Mouse (Mus musculus) neural tube, embryonic 11.5 days (tissue): ENCODE data around the gene Lcorl. TPM values are rescaled to one million over a fixed set of nuclear protein-coding genes. Genes with fewer than 3 reads are reported as not detected.
A peak's percentile ranks its signal among the peaks of the same experiment; 100 is the strongest.

Experiments used
- ATAC-seq: fragments of 200-750 bp; cut with Nextera tagmentation; 2 replicates; pipeline ENCODE4 v1.8.0; 2017; ENCODE audit warnings: moderate number of reproducible peaks, mild to moderate bottlenecking, moderate TSS enrichment, moderate library complexity; ENCODE audit not compliant: insufficient read depth, low FRiP score, low TSS enrichment
- DNase-seq: peaks from one replicate; pipeline ENCODE4 v3.0.0-alpha.2; 2015; ENCODE audit warnings: low spot score
- H3K27ac ChIP-seq: fragments of 300-500 bp; sonication (generic); 2 replicates; pipeline ENCODE4 v1.5.1; 2014; ENCODE audit warnings: low read depth, mild to moderate bottlenecking, low read length
- H3K27me3 ChIP-seq: fragments of 300-500 bp; sonication (generic); 2 replicates; pipeline ENCODE4 v1.6.1; 2014; ENCODE audit warnings: mild to moderate bottlenecking, low read length, mixed read lengths; ENCODE audit not compliant: control insufficient read depth, insufficient read depth
- H3K36me3 ChIP-seq: fragments of 300-500 bp; sonication (generic); 2 replicates; pipeline ENCODE4 v1.6.1; 2014; ENCODE audit warnings: mild to moderate bottlenecking, low read length, moderate library complexity, mixed read lengths; ENCODE audit not compliant: control insufficient read depth, insufficient read depth
- H3K4me1 ChIP-seq: fragments of 300-500 bp; sonication (generic); 2 replicates; pipeline ENCODE4 v1.6.1; 2014; ENCODE audit warnings: low read length, mixed read lengths; ENCODE audit not compliant: control insufficient read depth, insufficient read depth
- H3K4me2 ChIP-seq: fragments of 300-500 bp; sonication (generic); 2 replicates; pipeline ENCODE4 v1.6.1; 2014; ENCODE audit warnings: low read depth, mild to moderate bottlenecking, moderate library complexity
- H3K4me3 ChIP-seq: fragments of 300-500 bp; sonication (generic); 2 replicates; pipeline ENCODE4 v1.5.1; 2014; ENCODE audit warnings: low read depth, low read length
- H3K9ac ChIP-seq: fragments of 300-500 bp; sonication (generic); 2 replicates; pipeline ENCODE4 v1.6.1; 2014; ENCODE audit warnings: mild to moderate bottlenecking, low read length
- H3K9me3 ChIP-seq: fragments of 300-500 bp; sonication (generic); 2 replicates; pipeline ENCODE4 v1.6.1; 2016; ENCODE audit warnings: low read length; ENCODE audit not compliant: control insufficient read depth
- WGBS: fragments of 180-500 bp; shearing (Covaris S2); extraction: QIAGEN DNeasy Blood & Tissue Kit; methylation state at CpG from one replicate; pipeline ENCODE4 v1.1.7; 2014; 5-methylcytosine and 5-hydroxymethylcytosine counted together
- polyA plus RNA-seq: library from polyadenylated mRNA; unstranded; fragments of >200 nt; fragmentation: Nextera tagmentation; extraction: Ambion mirVana; gene quantifications from 2 replicates; pipeline ENCODE4 v1.2.1, GENCODE M21; 2014

The Lcorl gene
- 39.8 and 47.5 TPM in 2 replicates for polyA plus RNA-seq

DNA sequence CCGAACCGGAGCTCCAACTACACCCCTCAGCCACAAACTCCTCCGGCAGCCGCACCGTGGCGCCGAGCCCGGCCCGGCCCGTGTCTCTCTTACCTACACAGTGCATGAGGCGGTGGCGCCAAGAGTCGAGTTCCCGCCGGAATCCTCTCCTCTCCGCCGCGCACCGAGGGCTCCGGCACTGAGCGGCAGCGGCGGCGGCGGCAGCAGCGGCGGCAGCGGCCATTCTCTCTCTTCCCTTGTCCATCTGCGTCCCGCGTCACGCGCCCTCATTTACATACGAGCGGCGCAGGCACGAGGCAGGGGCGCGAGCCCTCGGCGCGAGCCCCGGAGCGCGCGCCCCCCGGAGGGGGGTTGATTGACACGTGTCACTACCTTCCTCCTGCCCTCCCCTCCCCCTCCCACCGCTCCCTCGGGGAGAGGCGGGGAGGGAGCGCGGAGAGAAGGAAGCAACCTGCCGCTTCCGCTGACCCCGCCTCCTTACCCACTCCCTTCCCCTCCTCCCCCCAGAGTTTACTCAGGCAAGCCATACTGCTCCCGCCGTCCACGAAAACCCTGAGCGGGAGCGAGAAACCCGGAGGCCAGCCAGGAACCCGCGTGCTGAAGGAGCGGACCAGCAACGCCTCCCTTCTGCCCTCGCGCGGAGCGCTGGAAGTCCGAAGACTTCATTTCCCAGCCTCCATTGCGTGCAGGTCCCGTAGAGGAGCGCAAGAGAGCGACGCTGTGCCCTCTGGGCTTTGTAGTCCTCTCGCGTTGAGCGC is at the start of gene Lcorl:
Gene Lcorl (minus strand): TSS at position 362 of the 758 bp plus-strand sequence.
- H3K4me2 ChIP-seq: peak within 1 kb of the TSS; percentile 72
- H3K27me3 ChIP-seq: no peaks in the 10 kb centered on the region
- peak; percentile 95 for ATAC-seq
- H3K36me3 ChIP-seq: no peaks in the 10 kb centered on the region
- WGBS: 0% methylated on average over 68 of the region's 79 CpGs
- 0 out of 2 replicates have a peak, but pooled peaks cover 4% of the 10 kb centered on the region for H3K4me1 ChIP-seq
- DNase-seq: peak; percentile 97
- H3K9me3 ChIP-seq: no peaks in the 10 kb centered on the region
- H3K9ac ChIP-seq: peak within 1 kb of the TSS; percentile 96
- peak within 1 kb of the TSS; percentile 98 for H3K4me3 ChIP-seq
- peak within 1 kb of the TSS; percentile 97 for H3K27ac ChIP-seq

DNA sequence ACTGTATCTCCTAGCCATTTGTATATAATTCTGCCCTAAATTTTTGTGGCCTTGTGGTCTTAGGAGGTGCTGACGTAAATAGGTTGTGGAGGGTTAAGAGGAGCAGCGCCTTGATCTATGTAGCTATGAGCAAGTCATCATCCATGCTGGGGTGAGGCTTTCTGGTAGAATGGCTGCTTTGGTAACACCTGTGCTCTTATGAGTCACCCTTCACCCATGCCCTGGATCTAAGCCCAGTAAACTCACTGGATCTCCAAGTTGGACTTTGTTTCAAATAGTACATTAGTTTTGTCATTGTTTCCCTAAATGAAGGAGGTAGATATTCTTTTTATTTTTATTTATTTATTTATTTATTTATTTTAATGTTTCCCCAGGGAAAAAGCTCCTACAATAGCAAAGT is 47.3 kb upstream of the Lcorl start:
- no peak for ATAC-seq
- H3K4me3 ChIP-seq: no peak overlapping the region
- H3K9ac ChIP-seq: no peak overlapping the region
- H3K27ac ChIP-seq: no peak overlapping the region
- H3K27me3 ChIP-seq: no peaks in the 10 kb centered on the region
- 91% methylated on average over 2 of the region's 2 CpGs for WGBS
- DNase-seq: no peak
- H3K4me1 ChIP-seq: no peaks in the 10 kb centered on the region
- no peaks in the 10 kb centered on the region for H3K36me3 ChIP-seq
- no peak overlapping the region for H3K4me2 ChIP-seq
- H3K9me3 ChIP-seq: no peaks in the 10 kb centered on the region

DNA sequence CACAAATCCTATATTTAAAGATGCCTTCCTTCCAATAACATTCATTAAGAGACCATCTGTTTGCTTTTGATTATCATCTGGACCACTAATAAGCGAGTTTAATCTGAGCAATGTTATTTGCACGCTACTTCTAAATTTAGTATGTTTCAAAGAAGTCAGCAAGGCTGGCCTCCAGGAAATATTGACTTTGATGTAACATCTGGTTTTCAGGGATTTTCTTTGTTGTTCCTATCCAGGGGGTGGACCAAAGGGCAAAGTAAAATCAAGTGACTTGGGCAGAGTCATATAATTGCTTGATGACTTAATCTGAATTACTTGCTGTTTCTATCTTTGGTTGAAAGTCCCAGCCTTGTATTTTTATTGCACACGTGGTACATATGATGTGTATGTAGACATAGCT is 45.8 kb upstream of the Lcorl start:
- ATAC-seq (no peak), DNase-seq (no peak)
- Histone ChIP-seq H3K4me2 (no peak overlapping the region), H3K9me3 (no peaks in the 10 kb centered on the region), H3K27me3 (no peaks in the 10 kb centered on the region), H3K4me1 (no peaks in the 10 kb centered on the region), H3K27ac (no peak overlapping the region), H3K4me3 (no peak overlapping the region), H3K9ac (no peak overlapping the region), H3K36me3 (no peaks in the 10 kb centered on the region)
- WGBS: 60% methylated on average over 3 of the region's 3 CpGs

DNA sequence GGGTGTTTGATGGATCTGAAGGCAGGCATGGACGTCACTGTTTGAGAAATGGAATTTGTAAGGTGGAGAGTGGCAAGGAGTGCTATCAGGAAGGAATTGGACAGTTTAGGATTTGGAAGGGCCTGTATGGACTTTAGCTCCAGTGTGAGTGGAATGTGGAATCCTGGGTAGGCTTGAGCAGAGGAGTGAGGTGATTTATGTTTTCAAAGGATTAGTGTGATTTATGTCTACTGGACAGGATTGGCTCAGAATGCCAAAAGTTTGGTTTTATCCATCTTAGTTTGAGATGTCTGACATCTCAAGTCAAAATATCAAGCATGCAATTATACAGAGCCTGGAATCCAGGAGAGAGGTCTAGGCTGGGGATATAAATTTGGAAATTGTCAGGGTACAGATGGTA is 37.9 kb upstream of the Lcorl start:
- no peak for ATAC-seq
- no peak overlapping the region for H3K9ac ChIP-seq
- no peak overlapping the region for H3K4me2 ChIP-seq
- no peaks in the 10 kb centered on the region for H3K36me3 ChIP-seq
- H3K27ac ChIP-seq: no peak overlapping the region
- H3K9me3 ChIP-seq: no peaks in the 10 kb centered on the region
- no peaks in the 10 kb centered on the region for H3K27me3 ChIP-seq
- H3K4me3 ChIP-seq: no peak overlapping the region
- 76% methylated on average over 1 of the region's 1 CpGs for WGBS
- no peak for DNase-seq
- no peaks in the 10 kb centered on the region for H3K4me1 ChIP-seq

DNA sequence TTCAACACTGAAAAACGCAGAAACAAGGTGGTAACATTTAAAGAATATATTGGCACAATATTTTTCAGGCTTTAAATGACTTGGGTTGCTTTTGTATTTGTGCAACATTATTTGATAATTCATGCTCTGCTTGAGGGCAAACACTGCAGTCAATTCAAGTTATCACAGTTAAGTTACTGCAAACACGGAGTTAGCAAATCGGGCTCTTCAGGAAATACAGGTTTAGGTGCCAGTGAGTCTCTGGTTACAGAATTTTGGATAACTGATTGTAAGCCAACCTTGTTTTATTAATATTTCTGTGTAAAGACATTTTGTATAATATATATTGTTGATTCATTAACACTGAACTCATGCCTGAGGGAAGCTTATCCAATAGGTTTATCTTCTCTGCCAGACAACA is 36.3 kb upstream of the Lcorl start:
- H3K9me3 ChIP-seq: no peaks in the 10 kb centered on the region
- H3K4me1 ChIP-seq: no peaks in the 10 kb centered on the region
- no peak overlapping the region for H3K4me3 ChIP-seq
- no peak for DNase-seq
- 88% methylated on average over 3 of the region's 3 CpGs for WGBS
- H3K36me3 ChIP-seq: no peaks in the 10 kb centered on the region
- no peak overlapping the region for H3K4me2 ChIP-seq
- ATAC-seq: no peak
- H3K9ac ChIP-seq: no peak overlapping the region
- H3K27ac ChIP-seq: no peak overlapping the region
- no peaks in the 10 kb centered on the region for H3K27me3 ChIP-seq

DNA sequence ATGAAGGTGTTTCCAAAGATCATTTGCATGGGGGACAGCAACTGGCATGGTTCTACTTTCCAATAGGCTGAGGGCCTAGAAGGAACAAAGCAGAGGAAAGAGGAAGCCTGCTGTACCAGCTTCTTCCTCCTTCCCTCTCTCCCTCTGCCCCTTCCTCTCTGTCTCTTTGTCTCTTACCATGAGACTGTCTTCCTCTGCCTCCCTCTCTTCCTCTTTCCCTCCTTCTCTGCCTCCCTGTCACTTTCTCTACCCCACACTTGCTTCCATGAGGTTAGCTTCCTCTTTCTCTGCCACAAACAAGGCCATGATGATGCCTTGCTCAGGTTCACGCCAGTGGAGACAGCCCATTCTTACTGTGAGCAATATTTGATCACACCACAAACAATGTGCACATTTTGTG is 18.9 kb upstream of the Lcorl start:
- Histone ChIP-seq H3K9me3 (no peaks in the 10 kb centered on the region), H3K9ac (no peak overlapping the region), H3K27me3 (no peaks in the 10 kb centered on the region), H3K4me2 (no peak overlapping the region), H3K27ac (no peak overlapping the region), H3K4me3 (no peak overlapping the region), H3K4me1 (no peaks in the 10 kb centered on the region), H3K36me3 (no peaks in the 10 kb centered on the region)
- WGBS: 94% methylated on average over 1 of the region's 1 CpGs
- ATAC-seq (no peak), DNase-seq (no peak)

DNA sequence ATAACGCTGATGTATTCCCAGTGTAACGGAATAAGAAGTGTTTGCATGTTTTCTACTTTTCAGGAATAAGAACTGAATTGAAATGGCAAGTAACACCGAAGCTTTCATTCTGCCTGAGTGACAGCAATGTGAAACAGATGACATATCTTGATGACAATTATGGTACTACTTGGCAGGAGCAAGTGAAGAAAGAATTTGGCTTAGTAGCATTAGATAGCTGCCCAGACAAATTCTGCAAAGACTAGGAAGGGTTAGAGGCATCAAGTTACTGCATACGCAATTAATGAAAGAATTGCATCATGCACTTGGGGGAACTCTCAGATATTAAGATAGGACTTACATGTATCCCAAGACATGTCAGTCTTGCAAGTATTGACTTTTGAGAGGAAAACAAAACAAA is 18.1 kb upstream of the Lcorl start:
- Histone ChIP-seq H3K4me2 (no peak overlapping the region), H3K27ac (no peak overlapping the region), H3K4me3 (no peak overlapping the region), H3K9ac (no peak overlapping the region), H3K27me3 (no peaks in the 10 kb centered on the region), H3K9me3 (no peaks in the 10 kb centered on the region), H3K4me1 (no peaks in the 10 kb centered on the region), H3K36me3 (no peaks in the 10 kb centered on the region)
- DNase-seq: no peak
- ATAC-seq: no peak
- WGBS: 94% methylated on average over 4 of the region's 4 CpGs

DNA sequence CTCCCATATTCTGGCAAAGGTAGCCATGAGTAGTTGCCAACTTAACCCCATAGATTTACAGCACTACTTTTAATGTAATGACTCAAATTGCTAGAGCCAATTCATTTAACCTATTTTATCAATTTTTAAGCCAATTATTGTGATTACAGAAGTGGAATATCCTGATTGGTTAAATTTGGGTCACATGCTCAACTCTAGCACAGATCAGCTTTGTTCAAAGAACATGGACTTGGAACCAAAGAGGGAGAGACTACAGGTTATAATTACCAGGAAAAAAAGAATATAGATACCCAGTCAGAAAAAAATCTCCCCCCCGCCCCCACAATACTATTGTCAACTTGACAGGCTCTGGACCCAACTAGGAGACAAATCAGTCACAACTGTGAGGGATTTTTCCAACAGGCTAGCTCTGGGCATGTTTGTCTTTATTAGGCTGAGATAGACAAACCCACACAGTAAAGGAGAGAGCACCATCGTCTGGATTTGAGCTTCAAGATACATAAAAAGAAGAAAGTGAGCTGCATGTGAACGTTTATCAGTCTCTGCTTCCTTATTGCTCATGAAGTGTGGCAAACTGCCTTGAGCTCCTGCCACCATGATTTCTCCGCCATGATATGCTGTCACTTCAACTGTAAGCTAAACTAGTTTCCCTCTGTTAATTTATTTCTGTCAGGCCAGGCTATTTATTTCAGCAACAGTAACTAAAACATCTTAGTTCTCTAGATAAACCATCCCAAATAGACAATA is 17.0 kb upstream of the Lcorl start:
- H3K36me3 ChIP-seq: no peaks in the 10 kb centered on the region
- ATAC-seq (no peak), DNase-seq (no peak)
- H3K4me2 ChIP-seq: no peak overlapping the region
- no peaks in the 10 kb centered on the region for H3K27me3 ChIP-seq
- no peaks in the 10 kb centered on the region for H3K9me3 ChIP-seq
- no peak overlapping the region for H3K9ac ChIP-seq
- H3K4me1 ChIP-seq: no peaks in the 10 kb centered on the region
- no peak overlapping the region for H3K27ac ChIP-seq
- H3K4me3 ChIP-seq: no peak overlapping the region
- WGBS: 86% methylated on average over 4 of the region's 4 CpGs

DNA sequence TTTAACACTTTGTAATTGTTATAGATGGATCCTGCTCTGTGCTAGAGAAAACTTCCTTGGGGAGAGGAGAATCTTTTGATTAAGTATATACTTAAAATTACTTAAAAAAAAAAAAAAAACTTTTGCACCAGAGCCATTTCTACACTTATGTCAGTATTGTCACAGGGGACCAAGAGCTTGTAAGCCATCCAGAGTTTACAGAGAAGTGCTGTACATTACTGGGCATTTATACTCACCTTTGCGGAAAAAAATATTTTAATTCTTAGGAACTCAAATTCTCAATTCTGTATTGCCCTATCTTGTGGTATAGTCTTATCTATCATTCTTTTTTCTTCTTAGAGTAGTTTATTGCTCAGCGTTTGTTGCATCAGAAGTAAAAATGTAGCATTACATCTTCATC is 953 bp upstream of the Lcorl start:
- no peaks in the 10 kb centered on the region for H3K36me3 ChIP-seq
- 0 out of 2 replicates have a peak, but pooled peaks cover 4% of the 10 kb centered on the region for H3K4me1 ChIP-seq
- H3K27ac ChIP-seq: no peak overlapping the region
- peak overlapping the region; percentile 72 for H3K4me2 ChIP-seq
- no peak overlapping the region for H3K9ac ChIP-seq
- no peak for ATAC-seq
- H3K4me3 ChIP-seq: 0 out of 2 replicates have a peak overlapping the region, but pooled peaks have one; percentile 98
- no peaks in the 10 kb centered on the region for H3K27me3 ChIP-seq
- 80% methylated on average over 2 of the region's 2 CpGs for WGBS
- no peak for DNase-seq
- no peaks in the 10 kb centered on the region for H3K9me3 ChIP-seq
